Mouse (Mus musculus): ENCODE results near the gene Pltp.
A peak's percentile ranks its signal among the peaks of the same experiment; 100 is the strongest.
"Not testable (repeated sequence)": the region's sequence is repeated elsewhere in the genome, so short reads cannot be mapped to it uniquely, and the experiment has no call there.

Gene Pltp

GRCm38 (mm10) chr2:164879228-164879567 lies 21.7 kb upstream of the Pltp start, which contains the start of gene Pcif1:
Gene Pcif1 (plus strand): TSS chr2:164879304.
- peak; percentile 96 for DNase-seq (ENCODE audit: low read depth, low spot score)

DNA sequence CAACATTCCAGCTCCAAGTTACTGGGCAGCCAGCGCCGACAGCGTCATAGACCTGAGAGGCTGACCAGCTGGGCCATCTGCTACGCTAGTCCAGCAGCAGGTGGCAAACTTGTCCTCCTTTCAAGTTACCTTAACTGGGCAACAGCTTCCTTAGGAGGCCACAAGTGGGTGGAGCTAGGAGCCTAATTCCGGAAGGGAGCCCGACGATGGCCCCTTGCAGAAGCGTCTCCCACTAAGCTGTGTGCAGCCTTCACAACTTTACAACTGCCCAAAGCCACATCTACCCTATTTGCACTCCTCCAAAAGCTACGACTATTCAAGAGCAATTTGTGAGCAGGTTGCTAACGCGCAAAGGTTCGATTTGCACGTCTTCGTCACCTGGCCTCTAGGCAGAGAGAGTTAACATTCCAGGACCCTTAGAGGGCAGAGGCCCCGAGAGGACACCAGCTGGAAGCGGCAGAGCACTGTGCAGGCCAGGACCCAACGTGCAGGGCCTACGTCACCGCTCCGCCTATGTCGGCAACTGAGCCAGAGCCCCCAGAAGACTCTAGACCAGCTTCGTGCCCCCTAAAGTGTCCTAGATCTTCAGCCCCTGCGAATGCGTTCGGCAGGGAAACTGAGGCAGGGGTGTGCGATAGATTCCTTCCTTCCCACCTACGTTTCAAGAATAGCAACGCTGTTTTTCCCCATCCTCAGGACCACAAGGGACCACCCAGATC lies 21.2 kb upstream of the Pltp start:
- peak; percentile 68 for DNase-seq (ENCODE audit: low read depth, low spot score)

DNA sequence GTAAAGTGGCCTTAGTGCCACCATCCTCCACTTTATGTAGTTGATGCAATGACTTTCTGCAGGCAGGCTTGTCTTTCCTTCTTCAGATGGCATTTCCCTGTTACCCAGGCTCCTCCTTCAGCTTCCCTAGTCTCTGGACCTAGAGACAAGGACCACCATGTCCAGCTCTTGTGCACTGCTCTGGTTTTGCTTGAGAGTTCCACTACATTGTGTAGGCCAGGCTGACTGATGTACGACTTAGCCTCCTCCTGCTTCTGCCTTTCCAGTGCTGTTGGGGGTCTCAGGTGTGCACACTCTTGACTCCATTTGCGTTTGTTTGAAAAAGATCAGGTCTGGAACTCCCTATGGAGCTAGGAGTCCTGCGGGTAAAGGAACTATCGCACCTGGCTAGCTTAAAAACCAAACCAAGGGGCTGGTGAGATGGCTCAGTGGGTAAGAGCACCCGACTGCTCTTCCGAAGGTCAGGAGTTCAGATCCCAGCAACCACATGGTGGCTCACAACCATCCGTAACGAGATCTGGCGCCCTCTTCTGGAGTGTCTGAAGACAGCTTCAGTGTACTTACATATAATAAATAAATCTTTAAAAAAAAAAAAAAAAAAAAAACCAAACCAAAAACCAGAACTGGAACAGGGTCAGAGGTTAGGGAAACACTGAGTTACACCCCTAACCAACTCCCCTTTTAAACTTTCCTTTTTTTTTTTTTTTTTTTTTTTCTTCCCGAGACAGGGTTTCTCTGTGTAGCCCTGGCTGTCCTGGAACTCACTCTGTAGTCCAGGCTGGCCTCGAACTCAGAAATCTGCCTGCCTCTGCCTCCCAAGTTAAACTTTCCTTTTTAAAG lies 20.1 kb upstream of the Pltp start:
- not testable (repeated sequence) for DNase-seq (ENCODE audit: low read depth, low spot score)

DNA sequence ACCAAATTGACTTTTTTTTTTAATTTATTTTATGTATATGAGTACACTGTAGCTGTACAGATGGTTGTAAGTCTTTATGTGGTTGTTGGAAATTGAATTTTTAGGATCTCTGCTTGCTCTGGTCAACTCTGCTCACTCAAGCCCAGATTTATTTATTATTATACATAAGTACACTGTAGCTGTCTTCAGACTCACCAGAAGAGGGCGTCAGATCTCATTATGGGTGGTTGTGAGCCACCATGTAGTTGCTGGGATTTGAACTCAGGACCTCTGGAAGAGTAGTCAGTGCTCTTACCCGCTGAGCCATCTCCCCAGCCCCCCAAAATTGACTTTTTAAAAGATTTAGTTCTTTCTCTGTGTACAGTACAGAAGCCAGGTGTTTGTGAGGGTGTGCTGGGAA lies 18.1 kb upstream of the Pltp start:
- DNase-seq (ENCODE audit: low read depth, low spot score): not testable (repeated sequence)

DNA sequence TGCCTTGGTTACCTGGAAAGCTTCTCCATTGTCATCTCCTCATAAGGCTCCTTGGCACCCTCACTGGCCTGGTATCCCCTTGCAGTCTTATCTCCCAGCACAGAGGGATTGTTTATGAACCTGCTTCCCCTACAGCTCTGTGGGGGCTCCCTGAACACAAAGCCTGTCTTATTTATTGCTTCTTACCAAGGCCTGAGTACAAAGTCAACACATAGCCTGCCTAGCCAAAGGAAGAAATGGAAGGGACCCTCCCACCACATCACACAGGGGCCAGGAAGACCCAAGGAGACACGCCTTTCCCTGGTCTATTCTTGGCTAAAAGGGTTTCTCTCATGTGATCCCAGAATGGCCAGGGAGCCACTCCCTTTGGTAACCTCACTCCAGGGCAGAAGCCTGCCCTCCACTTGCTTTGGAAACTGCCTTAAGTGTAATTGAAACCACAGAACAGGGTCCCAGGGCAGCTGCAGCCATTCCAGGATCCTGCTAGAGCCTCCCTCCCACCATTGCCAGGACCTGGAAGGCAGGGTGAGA lies 16.8 kb upstream of the Pltp start:
- no peak for DNase-seq (ENCODE audit: low read depth, low spot score)

DNA sequence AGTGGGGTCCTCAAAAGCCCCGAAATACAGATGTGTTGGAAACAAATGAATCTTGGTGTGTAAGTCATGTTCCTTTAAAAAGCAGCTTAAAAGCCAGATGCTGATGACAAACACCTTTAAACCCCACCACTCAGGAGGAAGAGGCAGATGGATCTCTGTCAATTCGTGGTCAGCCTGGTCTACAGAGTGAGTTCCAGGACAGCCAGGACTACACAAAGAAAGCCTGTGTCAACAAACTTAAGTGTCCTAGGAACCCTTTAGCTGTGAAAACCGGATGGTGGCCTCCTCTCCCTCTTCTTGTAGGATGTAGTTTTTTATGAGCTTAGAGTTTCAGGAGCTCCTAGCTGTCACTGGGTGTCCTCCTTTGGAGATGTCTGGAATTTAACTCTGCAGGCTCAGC lies 16.1 kb upstream of the Pltp start:
- DNase-seq (ENCODE audit: low read depth, low spot score): no peak

DNA sequence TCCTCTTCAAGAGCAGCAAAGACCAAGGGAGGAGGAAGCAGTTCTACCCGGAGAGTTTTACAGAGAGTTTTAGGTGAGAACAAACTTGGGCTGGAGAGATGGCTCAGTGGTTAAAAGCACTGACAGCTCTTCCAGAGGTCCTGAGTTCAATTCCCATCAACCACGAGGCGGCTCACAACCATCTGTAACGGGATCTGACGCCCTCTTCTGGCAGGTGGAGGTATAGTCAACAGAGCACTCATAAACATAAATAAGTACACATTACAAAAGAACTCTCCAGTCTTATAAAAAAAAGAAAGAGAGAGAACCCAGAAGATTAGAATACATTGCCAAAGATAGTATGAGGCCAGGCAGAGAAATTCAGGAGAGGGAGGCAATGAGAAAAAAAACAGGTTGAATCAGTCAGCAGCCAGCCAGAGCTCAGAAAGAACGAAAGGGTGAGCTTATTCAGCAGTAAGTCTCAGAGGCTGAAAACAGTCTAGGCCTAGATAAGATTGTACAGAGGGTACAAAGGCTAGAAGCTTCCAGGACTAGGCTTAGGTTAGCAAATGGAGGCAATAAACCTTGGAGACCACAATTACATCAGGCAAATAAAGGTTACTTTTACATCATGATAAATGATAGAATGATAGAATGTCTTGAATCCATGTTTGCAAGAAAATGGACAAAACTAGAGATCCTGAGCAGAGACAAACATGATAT lies 14.2 kb upstream of the Pltp start:
- no peak for DNase-seq (ENCODE audit: low read depth, low spot score)

DNA sequence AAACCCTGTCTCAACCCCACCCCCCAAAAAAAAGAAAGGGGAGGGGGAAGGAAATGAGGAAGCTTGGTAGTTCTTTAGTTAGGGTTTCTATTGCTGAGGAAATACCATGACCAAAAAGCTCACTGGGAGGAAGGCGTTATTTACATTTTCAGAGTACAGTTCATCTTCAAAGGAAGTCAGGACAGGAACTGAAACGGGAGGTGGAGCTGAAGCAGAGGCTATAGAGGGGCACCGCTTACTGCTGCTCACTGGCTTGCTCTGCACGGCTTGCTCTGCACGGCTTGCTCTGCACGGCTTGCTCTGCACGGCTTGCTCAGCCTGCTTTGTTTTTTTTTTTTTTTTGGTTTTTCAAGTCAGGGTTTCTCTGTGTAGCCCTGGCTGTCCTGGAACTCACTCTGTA lies 11.0 kb upstream of the Pltp start:
- peak; percentile 57 for DNase-seq (ENCODE audit: low read depth, low spot score)

DNA sequence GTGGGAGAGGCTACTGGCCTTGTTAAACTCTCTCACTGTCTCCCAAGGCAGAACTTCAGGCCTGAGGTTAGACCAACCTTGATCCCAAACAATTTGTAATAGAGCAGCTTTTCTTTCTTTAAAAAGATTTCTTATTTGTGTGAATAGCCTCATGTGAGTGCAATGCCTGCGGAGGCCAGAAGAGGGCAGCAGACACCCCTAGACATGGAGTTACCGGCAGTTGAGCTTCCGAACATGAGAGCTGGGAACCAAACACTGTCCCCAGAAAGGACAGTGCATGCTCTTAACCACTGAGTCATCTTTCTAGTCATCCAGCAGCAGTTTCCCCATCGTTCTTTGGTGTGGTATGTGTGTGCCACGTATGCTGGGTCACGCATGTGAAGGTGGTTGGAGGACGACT lies 10.1 kb upstream of the Pltp start:
- peak; percentile 50 for DNase-seq (ENCODE audit: low read depth, low spot score)

DNA sequence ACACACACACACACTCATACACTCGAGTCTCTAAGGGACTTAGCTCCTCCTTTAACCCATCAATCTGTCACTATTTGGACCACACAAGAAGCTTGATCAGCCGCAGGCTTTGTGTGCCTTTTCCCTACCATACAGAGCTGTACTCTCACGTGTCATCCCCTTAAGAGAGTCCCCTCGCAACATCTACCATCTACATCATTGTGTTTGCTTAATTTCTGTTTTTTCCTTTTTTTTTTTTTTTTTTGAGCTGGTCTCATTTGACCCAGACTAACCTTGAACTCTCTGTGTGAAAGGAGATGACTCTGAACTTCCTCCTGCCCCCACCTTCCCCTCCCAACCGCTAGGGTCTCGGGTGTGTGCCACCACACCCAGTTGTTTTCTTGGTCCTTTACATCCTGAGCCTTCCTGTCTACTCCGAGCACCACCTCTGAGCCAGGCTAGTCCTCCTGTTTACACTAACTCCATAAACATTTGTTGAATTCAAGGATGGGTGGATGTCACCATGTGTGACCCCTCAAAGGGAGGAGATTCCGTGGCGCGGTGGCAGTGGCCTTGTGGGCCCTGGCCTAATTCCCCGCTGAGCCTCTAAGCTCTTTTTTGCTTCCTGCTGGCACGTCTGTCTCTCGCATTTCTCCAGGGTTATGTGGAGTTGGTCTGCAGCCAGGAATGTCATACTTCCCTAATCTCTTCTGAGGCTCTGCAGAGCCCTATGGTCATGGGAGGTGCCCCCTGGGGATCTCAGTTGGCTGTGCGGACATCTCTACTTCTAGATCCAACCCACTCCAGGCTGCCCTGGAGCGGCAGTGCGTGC lies 9.4 kb upstream of the Pltp start:
- DNase-seq (ENCODE audit: low read depth, low spot score): no peak

DNA sequence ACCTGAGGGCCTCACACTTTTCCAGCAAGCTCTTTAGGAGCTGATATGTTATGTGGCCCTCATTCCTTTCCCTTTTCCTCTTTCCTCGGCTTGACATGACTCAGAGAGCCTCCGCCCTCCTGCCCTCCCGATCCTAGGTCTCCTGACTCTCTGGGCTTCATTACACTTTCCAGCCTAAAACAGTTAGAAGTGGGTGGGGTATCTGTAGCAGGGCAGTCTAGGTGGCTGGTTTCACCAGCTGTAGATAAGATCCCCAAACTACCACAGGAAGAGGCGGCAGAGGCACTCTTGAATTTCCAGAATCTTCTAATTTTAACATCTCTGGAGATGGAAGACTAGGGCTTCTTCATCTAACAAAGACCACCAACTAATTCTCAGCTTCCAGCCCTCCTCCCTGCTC lies 7.1 kb upstream of the Pltp start:
- DNase-seq (ENCODE audit: low read depth, low spot score): no peak

DNA sequence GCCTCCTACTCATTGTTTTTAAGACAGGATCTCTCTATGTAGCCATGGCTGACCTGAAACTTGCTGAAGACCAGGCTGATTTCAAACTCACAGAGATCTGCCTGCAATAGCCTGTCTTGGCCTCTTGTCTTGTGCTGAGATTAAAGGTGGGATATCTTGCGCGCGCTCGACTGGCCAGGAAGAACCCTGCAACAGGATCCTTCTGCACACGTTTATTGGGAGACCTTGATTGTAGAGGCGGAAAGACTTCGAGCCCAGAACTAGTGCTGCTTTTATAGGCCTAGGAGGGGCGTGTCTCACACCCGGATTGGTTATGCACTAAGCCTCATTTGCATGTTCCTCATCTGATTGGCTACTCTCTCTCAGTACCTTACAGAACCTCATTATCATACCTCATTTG lies 5.9 kb upstream of the Pltp start:
- DNase-seq (ENCODE audit: low read depth, low spot score): not testable (repeated sequence)

- DNase-seq (ENCODE audit: low read depth, low spot score): no peak
These were observed 4.8 kb upstream of the Pltp start for GRCm38 (mm10) chr2:164862179-164862861.

DNA sequence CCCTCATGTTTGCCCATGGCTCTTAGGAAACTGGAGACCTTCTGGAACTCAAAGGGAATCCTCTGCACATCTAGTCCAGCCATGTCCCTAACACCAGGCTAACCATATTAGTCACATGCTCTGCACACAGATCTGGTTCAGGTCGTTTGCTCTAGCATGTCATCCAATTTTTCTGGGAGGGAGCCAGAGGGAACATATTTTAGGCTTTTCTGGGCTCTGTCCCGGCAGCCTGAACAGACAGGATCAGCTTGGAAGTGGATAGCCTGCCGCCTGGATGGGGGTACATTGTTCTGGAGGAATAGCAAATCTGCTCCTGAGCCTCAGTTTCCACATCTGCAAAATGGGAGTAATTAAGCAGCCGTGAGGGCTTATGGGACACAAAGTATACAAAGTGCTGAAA lies 3.6 kb upstream of the Pltp start:
- DNase-seq (ENCODE audit: low read depth, low spot score): no peak

- DNase-seq (ENCODE audit: low read depth, low spot score): no peak
These were observed 2.3 kb upstream of the Pltp start for GRCm38 (mm10) chr2:164859640-164860432.

DNA sequence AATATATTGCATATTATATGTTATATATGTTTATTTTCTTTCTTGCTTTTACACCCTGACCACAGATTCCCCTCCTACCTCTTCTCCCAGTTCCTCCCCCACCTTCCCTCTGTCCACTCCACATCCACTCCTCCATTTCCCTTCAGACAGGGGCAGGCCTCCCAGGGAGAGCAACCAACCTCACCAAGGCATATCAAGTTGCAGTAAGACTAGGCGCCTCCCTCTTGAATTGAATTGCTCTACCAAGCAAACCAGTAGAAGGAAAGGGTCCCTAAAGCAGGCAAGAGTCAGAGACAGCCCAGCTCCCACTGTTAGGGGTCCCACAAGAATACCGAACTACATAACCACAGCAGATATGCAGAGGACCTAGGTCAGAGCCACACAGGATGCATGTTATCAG lies 1.6 kb upstream of the Pltp start:
- DNase-seq (ENCODE audit: low read depth, low spot score): no peak

GRCm38 (mm10) chr2:164857842-164858553 lies 487 bp upstream of the Pltp start:
- DNase-seq (ENCODE audit: low read depth, low spot score): no peak

- DNase-seq (ENCODE audit: low read depth, low spot score): no peak
These were observed 1.0 kb downstream of the Pltp start for GRCm38 (mm10) chr2:164856309-164857100.

- DNase-seq (ENCODE audit: low read depth, low spot score): not testable (repeated sequence)
These were observed 1.9 kb downstream of the Pltp start for GRCm38 (mm10) chr2:164855572-164855971.
